Mouse (Mus musculus) liver, embryonic 13.5 days (tissue): Measurements from ENCODE around the gene Olfr1128. TPM values are rescaled to one million over a fixed set of nuclear protein-coding genes. Genes with fewer than 3 reads are reported as not detected.
"Not testable (repeated sequence)": the region's sequence is repeated elsewhere in the genome, so short reads cannot be mapped to it uniquely, and the experiment has no call there.

Source experiments
- ATAC-seq: fragments of 200-750 bp; cut with Nextera tagmentation; 2 replicates; pipeline ENCODE4 v1.8.0; 2017; ENCODE audit warnings: low read depth, mild to moderate bottlenecking, moderate number of reproducible peaks, moderate library complexity
- DNase-seq: peaks from one replicate; pipeline ENCODE4 v3.0.0; 2022
- H3K27ac ChIP-seq: fragments of 300-500 bp; sonication (generic); 2 replicates; pipeline ENCODE4 v1.5.1; 2015; ENCODE audit warnings: moderate library complexity, mild to moderate bottlenecking, inconsistent platforms
- H3K27me3 ChIP-seq: fragments of 300-500 bp; sonication (generic); 2 replicates; pipeline ENCODE4 v1.6.1; 2015; ENCODE audit warnings: mild to moderate bottlenecking, inconsistent platforms
- H3K36me3 ChIP-seq: fragments of 300-500 bp; sonication (generic); 2 replicates; pipeline ENCODE4 v1.6.1; 2015; ENCODE audit warnings: mild to moderate bottlenecking, inconsistent platforms
- H3K4me1 ChIP-seq: fragments of 300-500 bp; sonication (generic); replicated peaks from 2 replicates; pipeline ENCODE4 v1.6.1; 2015; ENCODE audit warnings: inconsistent platforms
- H3K4me2 ChIP-seq: fragments of 300-500 bp; sonication (generic); 2 replicates; pipeline ENCODE4 v1.6.1; 2015; ENCODE audit warnings: inconsistent platforms, mild to moderate bottlenecking, moderate library complexity
- H3K4me3 ChIP-seq: fragments of 300-500 bp; sonication (generic); replicated peaks from 2 replicates; pipeline ENCODE4 v1.5.1; 2015; ENCODE audit warnings: mild to moderate bottlenecking, inconsistent platforms
- H3K9ac ChIP-seq: fragments of 300-500 bp; sonication (generic); 2 replicates; pipeline ENCODE4 v1.6.1; 2015; ENCODE audit warnings: mild to moderate bottlenecking, inconsistent platforms
- H3K9me3 ChIP-seq: fragments of 300-500 bp; sonication (generic); replicated peaks from 2 replicates; pipeline ENCODE4 v1.6.1; 2016; ENCODE audit warnings: inconsistent platforms
- WGBS: fragments of 180-500 bp; shearing (Covaris S2); methylation state at CpG from one replicate; pipeline ENCODE4 v1.1.7; 2015; ENCODE audit not compliant: insufficient replicate concordance; 5-methylcytosine and 5-hydroxymethylcytosine counted together
- polyA plus RNA-seq: library from polyadenylated mRNA; unstranded; fragments of >200 nt; fragmentation: Nextera tagmentation; extraction: Ambion mirVana; gene quantifications from 2 replicates; pipeline ENCODE4 v1.2.1, GENCODE M21; 2015

The Olfr1128 gene
- not detected in 2 replicates for polyA plus RNA-seq

GRCm38 (mm10) chr2:87545442-87545841 is at the start of gene Olfr1128:
Gene Olfr1128 (minus strand): TSS chr2:87545542.
- Histone ChIP-seq H3K4me1 (no peaks in the 10 kb centered on the region), H3K27ac (no peak within 1 kb of the TSS), H3K9ac (no peak within 1 kb of the TSS), H3K27me3 (no peaks in the 10 kb centered on the region), H3K4me3 (no peak within 1 kb of the TSS), H3K9me3 (no peaks in the 10 kb centered on the region), H3K36me3 (no peaks in the 10 kb centered on the region), H3K4me2 (no peak within 1 kb of the TSS)
- DNase-seq = no peak
- no peak for ATAC-seq
- WGBS = 63% methylated on average over 1 of the region's 1 CpGs

- not testable (repeated sequence) for H3K9ac ChIP-seq, DNase-seq, ATAC-seq, H3K4me2 ChIP-seq, H3K4me3 ChIP-seq, H3K27me3 ChIP-seq, H3K36me3 ChIP-seq, H3K4me1 ChIP-seq, H3K27ac ChIP-seq, H3K9me3 ChIP-seq
- WGBS = 50% methylated on average over 1 of the region's 1 CpGs
Measured at GRCm38 (mm10) chr2:87573602-87574001, 28.3 kb upstream of the Olfr1128 start, which contains the start of gene Olfr1129. Gene Olfr1129 (plus strand): TSS chr2:87573902.

- ATAC-seq (no peak), DNase-seq (no peak)
- Histone ChIP-seq H3K4me2 (no peak overlapping the region), H3K27ac (no peak overlapping the region), H3K4me1 (no peaks in the 10 kb centered on the region), H3K9ac (no peak overlapping the region), H3K4me3 (no peak overlapping the region), H3K36me3 (no peaks in the 10 kb centered on the region), H3K9me3 (no peaks in the 10 kb centered on the region; the same call in 1 of the 2 replicates), H3K27me3 (no peaks in the 10 kb centered on the region)
- WGBS = 41% methylated on average over 2 of the region's 2 CpGs
Measured at GRCm38 (mm10) chr2:87534826-87535225, 10.5 kb downstream of the Olfr1128 start.

- Histone ChIP-seq H3K4me2 (no peak within 1 kb of the TSS), H3K4me1 (no peaks in the 10 kb centered on the region)
Measured at GRCm38 (mm10) chr2:87531496-87531895, 13.8 kb downstream of the Olfr1128 start, which contains the start of gene Olfr153. Gene Olfr153 (plus strand): TSS chr2:87531796.

GRCm38 (mm10) chr2:87525899-87526616 is 19.3 kb downstream of the Olfr1128 start:
- not testable (repeated sequence) for H3K9ac ChIP-seq, H3K4me3 ChIP-seq, ATAC-seq, H3K36me3 ChIP-seq, DNase-seq, H3K4me1 ChIP-seq, H3K4me2 ChIP-seq, H3K27ac ChIP-seq, H3K27me3 ChIP-seq, H3K9me3 ChIP-seq
- WGBS = 31% methylated on average over 37 of the region's 39 CpGs

More at GRCm38 (mm10) chr2:87531496-87531895, 13.8 kb downstream of the Olfr1128 start, which contains the start of gene Olfr153:
- ATAC-seq (no peak), DNase-seq (no peak)
- Histone ChIP-seq H3K4me3 (no peak within 1 kb of the TSS), H3K36me3 (no peaks in the 10 kb centered on the region), H3K9ac (no peak within 1 kb of the TSS), H3K27me3 (no peaks in the 10 kb centered on the region), H3K9me3 (no peaks in the 10 kb centered on the region), H3K27ac (no peak within 1 kb of the TSS)

GRCm38 (mm10) chr2:87520651-87521050 is 24.7 kb downstream of the Olfr1128 start:
- no peak for ATAC-seq
- WGBS = 62% methylated on average over 4 of the region's 4 CpGs

GRCm38 (mm10) chr2:87516581-87516980 is 28.8 kb downstream of the Olfr1128 start:
- no peaks in the 10 kb centered on the region for H3K27me3 ChIP-seq
- DNase-seq (no peak), ATAC-seq (no peak)
- no peaks in the 10 kb centered on the region for H3K36me3 ChIP-seq
- H3K4me1 ChIP-seq = no peaks in the 10 kb centered on the region
- H3K4me3 ChIP-seq = no peak overlapping the region
- no peak overlapping the region for H3K27ac ChIP-seq
- H3K4me2 ChIP-seq = no peak overlapping the region
- 62% methylated on average over 3 of the region's 3 CpGs for WGBS
- 0 out of 2 replicates have a peak, but pooled peaks cover 6% of the 10 kb centered on the region for H3K9me3 ChIP-seq
- no peak overlapping the region for H3K9ac ChIP-seq

More at GRCm38 (mm10) chr2:87520651-87521050, 24.7 kb downstream of the Olfr1128 start:
- Histone ChIP-seq H3K4me1 (no peaks in the 10 kb centered on the region), H3K9ac (no peak overlapping the region), H3K27me3 (no peaks in the 10 kb centered on the region), H3K9me3 (0 out of 2 replicates have a peak, but pooled peaks cover 6% of the 10 kb centered on the region), H3K4me3 (no peak overlapping the region), H3K4me2 (no peak overlapping the region), H3K36me3 (no peaks in the 10 kb centered on the region), H3K27ac (no peak overlapping the region)
- no peak for DNase-seq

- ATAC-seq (no peak), DNase-seq (no peak)
- no peaks in the 10 kb centered on the region for H3K4me1 ChIP-seq
- H3K4me2 ChIP-seq = no peak overlapping the region
- no peak overlapping the region for H3K27ac ChIP-seq
- H3K9ac ChIP-seq = no peak overlapping the region
- H3K36me3 ChIP-seq = no peaks in the 10 kb centered on the region
- H3K4me3 ChIP-seq = no peak overlapping the region
- H3K9me3 ChIP-seq = 0 out of 2 replicates have a peak, but pooled peaks cover under 1% of the 10 kb centered on the region
- H3K27me3 ChIP-seq = no peaks in the 10 kb centered on the region
- WGBS = 55% methylated on average over 8 of the region's 8 CpGs
Measured at GRCm38 (mm10) chr2:87515457-87516060, 29.8 kb downstream of the Olfr1128 start.

GRCm38 (mm10) chr2:87515046-87515445 is 30.3 kb downstream of the Olfr1128 start:
- no peak for ATAC-seq
- no peaks in the 10 kb centered on the region for H3K27me3 ChIP-seq
- no peak overlapping the region for H3K9ac ChIP-seq
- no peaks in the 10 kb centered on the region for H3K36me3 ChIP-seq
- H3K4me1 ChIP-seq = no peaks in the 10 kb centered on the region
- no peak for DNase-seq
- WGBS = 79% methylated on average over 2 of the region's 2 CpGs
- no peaks in the 10 kb centered on the region for H3K9me3 ChIP-seq
- H3K4me2 ChIP-seq = no peak overlapping the region
- H3K27ac ChIP-seq = no peak overlapping the region
- H3K4me3 ChIP-seq = no peak overlapping the region

- 0 out of 2 replicates have a peak, but pooled peaks cover 4% of the 10 kb centered on the region for H3K9me3 ChIP-seq
- no peak within 1 kb of the TSS for H3K27ac ChIP-seq
- no peaks in the 10 kb centered on the region for H3K4me1 ChIP-seq
- no peaks in the 10 kb centered on the region for H3K27me3 ChIP-seq
- no peak within 1 kb of the TSS for H3K4me3 ChIP-seq
- DNase-seq = no peak
- no peak within 1 kb of the TSS for H3K9ac ChIP-seq
- H3K36me3 ChIP-seq = no peaks in the 10 kb centered on the region
- ATAC-seq = no peak
- WGBS = 63% methylated on average over 6 of the region's 6 CpGs
- H3K4me2 ChIP-seq = no peak within 1 kb of the TSS
Measured at GRCm38 (mm10) chr2:87506265-87506664, 39.1 kb downstream of the Olfr1128 start, which contains the start of gene Pramel6. Gene Pramel6 (plus strand): TSS chr2:87506565.

- not testable (repeated sequence) for H3K27ac ChIP-seq, H3K27me3 ChIP-seq, DNase-seq, ATAC-seq, H3K9me3 ChIP-seq, H3K9ac ChIP-seq, H3K36me3 ChIP-seq, H3K4me2 ChIP-seq, H3K4me3 ChIP-seq, H3K4me1 ChIP-seq
- 61% methylated on average over 4 of the region's 5 CpGs for WGBS
Measured at GRCm38 (mm10) chr2:87496993-87497392, 48.3 kb downstream of the Olfr1128 start, which contains the start of gene Pramel7. Gene Pramel7 (minus strand): TSS chr2:87497093.
